22 mouse cellular contexts compared by ENCODE assay signal in the genomic region with DNA sequence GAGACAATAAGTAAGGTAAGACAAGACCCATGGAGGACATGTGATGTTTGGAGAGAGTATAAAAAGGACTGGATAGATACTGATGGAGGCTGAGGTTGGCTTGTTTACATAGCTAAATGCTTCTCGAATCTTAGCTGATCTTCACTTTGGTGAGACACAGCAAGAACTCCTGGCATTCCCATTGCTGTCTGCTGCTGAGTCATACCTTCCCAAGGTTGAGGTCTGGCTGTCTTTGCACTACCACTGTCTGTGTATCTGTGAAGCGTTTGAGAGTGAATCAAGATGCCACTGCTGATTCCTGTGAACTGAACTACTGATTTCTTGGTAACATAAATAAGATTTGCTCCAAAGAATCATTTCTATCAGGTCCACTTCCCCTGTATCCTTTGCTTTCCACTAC. TPM values are rescaled to one million over a fixed set of nuclear protein-coding genes. Genes with fewer than 3 reads are reported as not detected.
DNase-seq lines count a peak whose midpoint lies in the region; ATAC-seq lines count a peak whose summit lies in the region.
"Had no signal": no experiment of that assay in that cellular context is flagged by ENCODE, and none has a peak within 500 bp of the region (broad histone marks: within the 10 kb centered on the region; RNA-seq: fewer than 3 reads in every experiment).

No protein-coding gene starts in this region.

- no peaks in the 10 kb centered on the region for H3K36me3 ChIP-seq in hindbrain, embryonic 16.5 days (ENCODE audit: control insufficient read depth, insufficient read depth, low read length)
- H3K36me3 ChIP-seq: forebrain, embryonic 10.5 days; hindbrain, embryonic 12.5 days; hindbrain, embryonic 15.5 days had no signal

- H3K4me3 ChIP-seq in hindbrain, embryonic 16.5 days (ENCODE audit: low read length): no peak overlapping the region
- H3K4me3 ChIP-seq: forebrain, embryonic 10.5 days; forebrain, embryonic 13.5 days; heart, adult 2 months; hindbrain, embryonic 12.5 days; hindbrain, embryonic 15.5 days had no signal

- DNase-seq in heart, adult 11 months: peak; percentile 52
- DNase-seq in heart, adult 9 months (ENCODE audit: low spot score in 2 of 2): no peak
- peak; percentile 37 for DNase-seq in 3T3-L1 (ENCODE audit: low read depth, low spot score)
- DNase-seq in adrenal gland, adult 2 months: peak; percentile 84
- peak; percentile 65 for DNase-seq in adrenal gland, postnatal 14 days
- DNase-seq in cerebellum, adult 18-20 months: no peak
- DNase-seq: cerebellum, adult 11-12 months; cerebellum, adult 9-10 months; cerebellum, postnatal 14 days; gastrocnemius, postnatal 25 days; heart, adult 2 months; kidney, adult 18-20 months had no signal

- no peaks in the 10 kb centered on the region for H3K4me1 ChIP-seq in hindbrain, embryonic 16.5 days (ENCODE audit: control insufficient read depth, insufficient read depth, low read depth, low read length)
- H3K4me1 ChIP-seq: forebrain, embryonic 13.5 days; hindbrain, embryonic 12.5 days; hindbrain, embryonic 15.5 days had no signal

- H3K9me3 ChIP-seq in hindbrain, embryonic 16.5 days (ENCODE audit: control insufficient read depth, low read length): no peaks in the 10 kb centered on the region
- H3K9me3 ChIP-seq: forebrain, embryonic 10.5 days; forebrain, embryonic 13.5 days; hindbrain, embryonic 12.5 days; hindbrain, embryonic 15.5 days had no signal

- ATAC-seq in hindbrain, embryonic 16.5 days: no peak
- ATAC-seq in inflammation-experienced regulatory T-cells, adult 6 months: no peak
- ATAC-seq: CD4-positive, CD25-positive, alpha-beta regulatory T cell, adult 4 months; forebrain, embryonic 13.5 days; forebrain, embryonic 16.5 days; intestine, embryonic 16.5 days had no signal

- WGBS in hindbrain, embryonic 16.5 days: 83% methylated on average over 2 of the region's 2 CpGs

- no peak overlapping the region for H3K9ac ChIP-seq in hindbrain, embryonic 16.5 days (ENCODE audit: low read depth, low read length)
- H3K9ac ChIP-seq: forebrain, embryonic 13.5 days; hindbrain, embryonic 12.5 days; hindbrain, embryonic 15.5 days had no signal

- no peak overlapping the region for H3K27ac ChIP-seq in hindbrain, embryonic 16.5 days (ENCODE audit: low read depth, low read length)
- H3K27ac ChIP-seq: forebrain, embryonic 10.5 days; forebrain, embryonic 13.5 days; heart, adult 2 months; hindbrain, embryonic 12.5 days; hindbrain, embryonic 15.5 days had no signal

- H3K4me2 ChIP-seq in hindbrain, embryonic 16.5 days (ENCODE audit: low read length): no peak overlapping the region
- H3K4me2 ChIP-seq: forebrain, embryonic 13.5 days; heart, embryonic 11.5 days; hindbrain, embryonic 12.5 days; hindbrain, embryonic 15.5 days had no signal

- no peaks in the 10 kb centered on the region for H3K27me3 ChIP-seq in hindbrain, embryonic 16.5 days (replicated peaks; ENCODE audit: control insufficient read depth, insufficient read depth, low read length)
- H3K27me3 ChIP-seq: forebrain, embryonic 13.5 days; hindbrain, embryonic 12.5 days; hindbrain, embryonic 15.5 days had no signal

RNA-seq across cellular contexts. Expression of a gene that starts 19.1 kb away (rescaled TPM):
- total RNA-seq in adrenal gland, adult 2 months (2021): 10 to 100 TPM; 29.3 to 35.6 TPM
- polyA plus RNA-seq in adrenal gland, adult 2 months (2012; rRNA removed): 51.5 and 54.6 TPM in 2 replicates
- total RNA-seq in adrenal gland, postnatal 14 days (2021): 33.6 and 45.5 TPM in 2 replicates
- 22.4 and 25.6 TPM in 2 replicates for polyA plus RNA-seq in hindbrain, embryonic 16.5 days (2015; fragmentation: Nextera tagmentation; extraction: Ambion mirVana)
- under 1 TPM; 0.39 to 0.78 (median 0.70) TPM for polyA plus RNA-seq in inflammation-experienced regulatory T-cells, adult 6 months (2017; shearing (Covaris generic))

Comparison
In these comparisons a context has a peak if more than half of its experiments do, and no peak if none do; other contexts are left out.
1. DNase-seq: peak in heart, adult 11 months (single experiment), 3T3-L1 (single experiment), adrenal gland, adult 2 months (single experiment) and adrenal gland, postnatal 14 days (single experiment); none in heart, adult 9 months (0 of 2) and cerebellum, adult 18-20 months (0 of 2).
2. RNA of a gene that starts 19.1 kb away (polyA plus RNA-seq): 51.5 to 54.6 TPM in adrenal gland, adult 2 months and 22.4 to 25.6 TPM in hindbrain, embryonic 16.5 days; 0.39 to 0.78 TPM in inflammation-experienced regulatory T-cells, adult 6 months; every median in the first group is over 10 times any median in the second.